Mouse (Mus musculus): ENCODE measurements around the gene Pax2. TPM values are rescaled to one million over a fixed set of nuclear protein-coding genes. Genes with fewer than 3 reads are reported as not detected.

Gene Pax2
- total RNA-seq (2014; rRNA removed; ENCODE audit: low replicate concordance) (not detected in 2 replicates), polyA plus RNA-seq (2015; fragmentation: Nextera tagmentation; extraction: Ambion mirVana) (not detected in 2 replicates)

DNA sequence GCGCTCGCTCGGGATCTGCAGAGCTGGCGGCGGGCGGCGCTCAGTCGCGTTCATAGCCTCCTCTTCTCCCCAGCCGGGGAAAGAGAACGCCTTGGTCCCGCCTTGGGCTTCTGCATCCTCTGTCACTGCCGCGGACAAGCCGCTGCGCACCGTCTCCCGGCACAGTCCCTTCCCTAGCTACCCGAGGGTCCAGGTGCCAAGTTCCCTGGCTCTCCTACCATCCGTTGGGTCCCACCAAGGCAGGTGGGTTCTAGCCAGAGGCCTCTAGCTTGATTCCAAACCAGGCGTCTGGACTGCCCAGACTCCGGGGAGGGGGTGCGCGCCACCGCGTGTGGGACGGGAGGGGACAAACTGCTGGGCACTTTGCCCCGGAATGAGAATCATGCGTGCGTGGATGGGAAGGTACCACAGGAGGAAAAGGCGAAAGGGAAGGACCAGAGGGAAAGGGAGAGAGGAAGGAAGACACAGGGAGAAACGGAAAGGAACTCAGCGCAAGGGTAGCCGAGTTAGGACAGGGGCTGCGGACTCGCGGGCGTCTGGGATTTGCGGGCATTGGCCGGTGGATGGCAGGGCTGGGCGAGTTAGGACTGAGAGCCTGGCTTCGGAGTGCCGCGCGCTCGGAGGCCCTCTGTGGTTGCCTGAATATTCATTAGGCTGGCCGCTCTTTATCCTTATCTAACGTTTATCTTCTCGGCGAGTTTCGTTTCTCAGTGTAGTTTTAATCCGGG, at the start of gene Pax2:
Gene Pax2, plus strand, starts transcription at position 353 of the 728 bp plus-strand sequence.
- DNase-seq (ENCODE audit: low spot score) (no peak), ATAC-seq (ENCODE audit: insufficient read depth, low read depth) (0 out of 2 replicates have a peak, but pooled peaks have one; percentile 13)
- Histone ChIP-seq H3K9ac (replicated peaks; ENCODE audit: low read depth, low read length) (no peak within 1 kb of the TSS), H3K27me3 (ENCODE audit: control insufficient read depth, insufficient read depth, low read length) (peaks cover 100% of the 10 kb centered on the region), H3K4me3 (ENCODE audit: low read depth, low read length) (peak within 1 kb of the TSS; percentile 47), H3K36me3 (replicated peaks; ENCODE audit: control insufficient read depth, insufficient read depth, low read length) (no peaks in the 10 kb centered on the region), H3K4me2 (ENCODE audit: low read depth, low read length) (peak within 1 kb of the TSS; percentile 67), H3K27ac (ENCODE audit: low read depth) (no peak within 1 kb of the TSS), H3K9me3 (replicated peaks; ENCODE audit: control insufficient read depth, low read length) (no peaks in the 10 kb centered on the region), H3K4me1 (ENCODE audit: control insufficient read depth, insufficient read depth) (peaks cover 8% of the 10 kb centered on the region; the same call in 1 of the 2 replicates)
- TF ChIP-seq CTCF (IDR thresholded peaks at IDR 0.05; ENCODE audit: low read depth) (no peak), EP300 (IDR thresholded peaks at IDR 0.05; ENCODE audit: low read depth) (no peak)
- WGBS: under 1% methylated on average over 52 of the region's 52 CpGs

DNA sequence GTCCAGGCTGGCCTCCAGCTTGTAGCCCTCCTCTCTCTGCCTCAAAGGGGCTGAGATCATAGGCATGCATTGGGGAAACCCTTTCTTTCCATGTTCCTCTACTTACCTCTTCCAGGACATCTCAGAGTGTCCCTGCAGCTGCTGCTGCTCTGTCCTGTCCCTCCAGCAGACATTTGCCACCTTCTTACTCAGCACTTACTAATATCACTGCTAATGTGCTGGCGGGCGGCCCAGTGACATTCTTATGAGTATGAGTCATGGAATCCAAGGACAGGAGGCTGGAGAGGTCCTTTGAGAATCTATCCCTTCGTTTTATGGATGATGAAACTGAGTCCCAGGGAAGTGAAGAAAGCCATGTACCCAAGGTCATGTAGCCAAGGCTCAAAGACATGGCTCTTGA, 47.0 kb upstream of the Pax2 start:
- Histone ChIP-seq H3K27ac (ENCODE audit: low read depth) (no peak overlapping the region), H3K9me3 (replicated peaks; ENCODE audit: control insufficient read depth, low read length) (no peaks in the 10 kb centered on the region), H3K4me1 (ENCODE audit: control insufficient read depth, insufficient read depth) (no peaks in the 10 kb centered on the region), H3K4me2 (ENCODE audit: low read depth, low read length) (no peak overlapping the region), H3K9ac (replicated peaks; ENCODE audit: low read depth, low read length) (no peak overlapping the region), H3K27me3 (ENCODE audit: control insufficient read depth, insufficient read depth, low read length) (no peaks in the 10 kb centered on the region), H3K36me3 (replicated peaks; ENCODE audit: control insufficient read depth, insufficient read depth, low read length) (no peaks in the 10 kb centered on the region), H3K4me3 (ENCODE audit: low read depth, low read length) (no peak overlapping the region)
- WGBS: 0% methylated on average over 3 of the region's 3 CpGs
- ATAC-seq (ENCODE audit: insufficient read depth, low read depth): peak; percentile 83
- peak; percentile 29 for DNase-seq (ENCODE audit: low spot score)
- TF ChIP-seq CTCF (IDR thresholded peaks at IDR 0.05; ENCODE audit: low read depth): no peak
- TF ChIP-seq EP300 (IDR thresholded peaks at IDR 0.05; ENCODE audit: low read depth): no peak

DNA sequence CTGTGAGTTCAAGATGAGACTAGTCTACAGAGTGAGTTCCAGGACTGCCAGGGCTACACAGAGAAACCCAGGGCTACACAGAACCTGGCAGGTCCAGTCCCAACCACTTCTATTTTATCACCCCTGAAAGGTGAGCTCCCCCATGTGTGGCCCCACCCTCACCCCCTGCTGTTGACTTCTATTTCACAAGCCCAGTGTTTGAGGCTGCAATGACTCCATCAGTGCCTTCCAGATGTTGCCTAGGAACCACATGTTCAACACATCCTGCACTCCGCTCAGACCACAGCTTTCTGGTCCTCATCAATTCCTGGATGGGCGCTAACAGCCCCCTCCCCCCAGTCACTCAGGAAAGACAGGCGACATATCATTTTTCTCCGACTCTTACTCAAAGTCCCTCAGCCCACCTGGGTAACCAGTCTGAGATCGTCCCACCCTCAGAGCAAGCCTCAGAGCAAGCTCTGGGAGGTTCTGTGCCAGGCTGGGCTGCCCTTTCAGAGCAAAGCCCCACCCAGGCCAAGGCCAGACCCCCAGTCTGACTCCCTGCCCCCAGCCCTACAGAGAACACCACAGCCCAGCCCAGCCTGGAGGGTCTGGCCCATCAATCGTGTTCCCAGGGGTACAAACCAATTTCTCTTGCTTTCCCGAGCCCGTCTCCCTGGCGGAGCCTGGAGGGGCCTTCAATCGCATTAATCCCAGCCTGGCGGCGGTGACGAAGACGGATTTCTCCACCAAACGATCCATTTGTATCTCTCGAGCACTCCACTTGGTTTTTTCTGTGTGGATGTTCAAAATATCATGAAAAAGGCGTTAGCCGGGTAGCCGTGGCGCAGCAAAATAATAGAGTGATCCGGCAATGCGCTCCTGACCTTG, 38.9 kb upstream of the Pax2 start:
- H3K4me1 ChIP-seq (ENCODE audit: control insufficient read depth, insufficient read depth): peaks cover 6% of the 10 kb centered on the region; the same call in 1 of the 2 replicates
- no peak overlapping the region for H3K4me2 ChIP-seq (ENCODE audit: low read depth, low read length)
- H3K27ac ChIP-seq (ENCODE audit: low read depth): no peak overlapping the region
- no peak overlapping the region for H3K9ac ChIP-seq (replicated peaks; ENCODE audit: low read depth, low read length)
- TF ChIP-seq CTCF (IDR thresholded peaks at IDR 0.05; ENCODE audit: low read depth) (no peak), EP300 (IDR thresholded peaks at IDR 0.05; ENCODE audit: low read depth) (no peak)
- ATAC-seq (ENCODE audit: insufficient read depth, low read depth): no peak
- WGBS: 71% methylated on average over 22 of the region's 22 CpGs
- DNase-seq (ENCODE audit: low spot score): no peak
- H3K4me3 ChIP-seq (ENCODE audit: low read depth, low read length): no peak overlapping the region
- H3K27me3 ChIP-seq (ENCODE audit: control insufficient read depth, insufficient read depth, low read length): peaks cover 54% of the 10 kb centered on the region
- H3K9me3 ChIP-seq (replicated peaks; ENCODE audit: control insufficient read depth, low read length): no peaks in the 10 kb centered on the region
- H3K36me3 ChIP-seq (replicated peaks; ENCODE audit: control insufficient read depth, insufficient read depth, low read length): no peaks in the 10 kb centered on the region

DNA sequence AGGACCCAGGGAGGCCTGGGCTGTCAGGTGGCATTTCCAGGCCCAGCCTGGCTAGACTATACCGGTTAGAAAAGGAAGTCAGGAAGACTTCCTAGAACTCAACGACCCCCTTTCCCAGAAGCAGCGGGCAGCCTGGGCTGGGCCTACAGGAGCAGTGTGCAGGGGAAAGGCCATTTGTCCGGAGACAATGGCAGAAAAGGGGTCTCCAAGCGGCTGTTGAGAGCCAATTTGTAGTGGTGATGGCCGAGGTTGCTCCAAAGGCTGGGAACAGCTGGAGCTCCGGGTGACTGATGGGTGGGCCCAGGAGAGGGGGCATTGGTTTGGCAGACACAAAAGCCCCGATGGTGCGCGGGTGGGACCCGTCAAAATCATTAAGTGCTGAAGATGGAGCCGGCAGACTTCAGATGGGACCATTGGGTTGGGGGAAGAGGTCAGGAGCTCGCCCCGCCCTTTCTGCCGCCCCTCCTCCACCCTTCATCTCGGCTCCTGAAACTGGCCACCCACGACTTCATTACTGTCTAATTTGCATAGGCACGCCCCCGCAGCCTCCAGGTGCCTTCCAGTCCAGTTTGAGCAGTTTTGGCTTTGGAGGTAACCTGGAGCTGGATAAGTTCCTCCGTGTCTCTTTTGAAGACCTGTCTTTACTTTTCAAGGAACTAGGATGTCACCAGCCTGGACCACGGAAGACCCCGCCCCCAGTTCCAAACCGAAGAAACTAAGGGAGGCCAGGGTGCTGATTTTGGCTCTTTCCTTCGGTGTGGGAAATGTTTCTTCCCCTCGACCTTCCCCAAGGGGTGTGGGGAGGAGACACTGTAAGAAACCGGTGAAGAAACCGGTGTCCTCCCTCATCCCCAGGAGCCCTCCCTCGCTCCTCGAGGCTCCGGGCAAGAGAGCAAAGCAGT, 36.3 kb upstream of the Pax2 start:
- peaks cover 6% of the 10 kb centered on the region; the same call in 1 of the 2 replicates for H3K4me1 ChIP-seq (ENCODE audit: control insufficient read depth, insufficient read depth)
- H3K27me3 ChIP-seq (ENCODE audit: control insufficient read depth, insufficient read depth, low read length): peaks cover 76% of the 10 kb centered on the region
- H3K4me2 ChIP-seq (ENCODE audit: low read depth, low read length): peak overlapping the region; percentile 62
- no peaks in the 10 kb centered on the region for H3K36me3 ChIP-seq (replicated peaks; ENCODE audit: control insufficient read depth, insufficient read depth, low read length)
- no peaks in the 10 kb centered on the region for H3K9me3 ChIP-seq (replicated peaks; ENCODE audit: control insufficient read depth, low read length)
- no peak overlapping the region for H3K27ac ChIP-seq (ENCODE audit: low read depth)
- peak overlapping the region; percentile 46 for H3K4me3 ChIP-seq (ENCODE audit: low read depth, low read length)
- WGBS: 7% methylated on average over 30 of the region's 30 CpGs
- DNase-seq (ENCODE audit: low spot score) (no peak), ATAC-seq (ENCODE audit: insufficient read depth, low read depth) (no peak)
- H3K9ac ChIP-seq (replicated peaks; ENCODE audit: low read depth, low read length): no peak overlapping the region
- no peak for TF ChIP-seq EP300 (IDR thresholded peaks at IDR 0.05; ENCODE audit: low read depth)
- TF ChIP-seq CTCF (IDR thresholded peaks at IDR 0.05; ENCODE audit: low read depth): no peak

DNA sequence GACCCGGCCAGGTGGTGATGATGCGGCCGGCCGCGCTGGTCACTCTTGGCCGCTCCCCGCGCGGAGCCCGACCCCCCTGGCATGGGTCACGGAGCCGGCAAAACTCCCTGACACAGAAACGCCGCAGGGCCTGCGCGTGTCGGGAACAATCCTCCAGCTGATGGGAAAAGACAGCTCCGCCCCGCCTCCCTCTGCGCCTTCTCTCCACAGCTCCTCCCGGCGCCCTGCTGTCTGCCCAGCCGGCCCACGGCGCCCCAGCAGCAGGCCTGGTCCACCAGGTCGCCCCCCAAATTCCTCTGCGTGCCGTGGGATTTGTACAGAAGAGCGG, 35.7 kb upstream of the Pax2 start:
- Histone ChIP-seq H3K9ac (replicated peaks; ENCODE audit: low read depth, low read length) (no peak overlapping the region), H3K27ac (ENCODE audit: low read depth) (no peak overlapping the region), H3K4me2 (ENCODE audit: low read depth, low read length) (peak overlapping the region; percentile 62), H3K9me3 (replicated peaks; ENCODE audit: control insufficient read depth, low read length) (no peaks in the 10 kb centered on the region), H3K4me3 (ENCODE audit: low read depth, low read length) (peak overlapping the region; percentile 46), H3K36me3 (replicated peaks; ENCODE audit: control insufficient read depth, insufficient read depth, low read length) (no peaks in the 10 kb centered on the region), H3K4me1 (ENCODE audit: control insufficient read depth, insufficient read depth) (peaks cover 6% of the 10 kb centered on the region; the same call in 1 of the 2 replicates), H3K27me3 (ENCODE audit: control insufficient read depth, insufficient read depth, low read length) (peaks cover 82% of the 10 kb centered on the region)
- TF ChIP-seq CTCF (IDR thresholded peaks at IDR 0.05; ENCODE audit: low read depth) (no peak), EP300 (IDR thresholded peaks at IDR 0.05; ENCODE audit: low read depth) (no peak)
- under 1% methylated on average over 28 of the region's 29 CpGs for WGBS
- ATAC-seq (ENCODE audit: insufficient read depth, low read depth) (no peak), DNase-seq (ENCODE audit: low spot score) (no peak)

Data from heart, postnatal 0 days (tissue).